Mouse (Mus musculus) testis, adult 2 months (tissue): Measurements from ENCODE around the gene Cdh23.

Source experiments
- CTCF ChIP-seq: fragments of 200-500 bp; IDR thresholded peaks from 2 replicates; pipeline ENCODE4 v1.5.1; 2012; ENCODE audit warnings: low read depth, mild to moderate bottlenecking, inconsistent platforms, low read length, moderate library complexity; ENCODE audit not compliant: control insufficient read depth, insufficient read depth, insufficient replicate concordance
- POLR2A ChIP-seq: fragments of 200-500 bp; IDR thresholded peaks from 2 replicates; pipeline ENCODE4 v1.6.1; 2012; ENCODE audit warnings: low read depth, mild to moderate bottlenecking, inconsistent platforms, low read length, moderate library complexity; ENCODE audit not compliant: control insufficient read depth

DNA sequence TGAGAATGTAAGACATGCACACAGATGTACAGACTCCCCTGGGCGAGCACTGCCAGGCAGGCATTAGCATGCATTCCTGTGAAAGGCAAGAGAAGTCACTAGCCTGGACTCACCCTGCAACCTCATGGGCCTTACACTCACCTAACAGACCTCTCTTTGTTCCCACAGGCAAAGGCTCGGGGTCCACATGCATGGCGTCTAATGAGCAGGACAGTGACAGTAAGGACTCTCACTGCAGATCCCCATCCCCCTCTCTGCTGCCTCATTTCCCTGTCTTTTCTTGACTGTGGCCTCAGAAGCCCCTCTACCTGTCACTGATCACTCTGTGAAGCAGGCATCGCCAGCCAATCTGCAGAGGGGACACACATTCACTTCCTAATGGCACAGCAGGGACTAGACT is 337.5 kb downstream of the Cdh23 start:
- no peak for TF ChIP-seq CTCF
- no peak for TF ChIP-seq POLR2A
